Mouse (Mus musculus) embryo, embryonic 11.5 days (tissue): ENCODE measurements at regions not wholly inside any gene's neighbourhood (a gene's known extent, or its start where the extent isn't known, plus 50 kb on each side); places are given as distances from the start of the nearest gene placed in this dataset.

Source experiments
- DNase-seq: peaks from one replicate; pipeline ENCODE4 v3.0.0-alpha.2; 2012; ENCODE audit warnings: low read depth, low spot score

- no peak for DNase-seq
Measured at GRCm38 (mm10) chr1:181299826-181300225, 52.6 kb upstream of the Cnih3 start.

DNA sequence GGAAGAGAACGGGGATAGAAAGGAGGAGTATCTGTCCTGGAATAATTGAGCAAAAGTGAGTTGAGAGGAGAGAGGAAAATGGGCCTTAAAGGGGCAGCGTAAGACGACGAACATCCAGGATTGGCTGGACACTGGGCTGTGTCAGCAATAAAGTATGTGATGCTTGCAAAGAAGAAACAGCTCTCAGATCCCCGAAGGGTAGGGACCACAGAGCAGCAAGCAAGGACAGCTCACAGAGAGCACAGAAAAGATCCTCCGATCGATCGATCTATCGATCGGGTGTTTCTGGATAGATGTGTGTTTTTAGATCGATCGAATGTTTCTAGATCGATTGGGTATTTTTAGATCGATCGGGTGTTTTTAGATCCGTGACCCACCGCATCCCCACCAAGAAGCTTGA is 50.3 kb upstream of the Cnih3 start:
- DNase-seq = no peak
